Mouse (Mus musculus): ENCODE results near the gene Gm9844. TPM values are rescaled to one million over a fixed set of nuclear protein-coding genes. Genes with fewer than 3 reads are reported as not detected.
"Not testable (repeated sequence)": the region's sequence is repeated elsewhere in the genome, so short reads cannot be mapped to it uniquely, and the experiment has no call there.

The Gm9844 gene
- 8.1 and 21.7 TPM in 2 replicates for polyA plus RNA-seq (2015; fragmentation: Nextera tagmentation; extraction: Ambion mirVana)

DNA sequence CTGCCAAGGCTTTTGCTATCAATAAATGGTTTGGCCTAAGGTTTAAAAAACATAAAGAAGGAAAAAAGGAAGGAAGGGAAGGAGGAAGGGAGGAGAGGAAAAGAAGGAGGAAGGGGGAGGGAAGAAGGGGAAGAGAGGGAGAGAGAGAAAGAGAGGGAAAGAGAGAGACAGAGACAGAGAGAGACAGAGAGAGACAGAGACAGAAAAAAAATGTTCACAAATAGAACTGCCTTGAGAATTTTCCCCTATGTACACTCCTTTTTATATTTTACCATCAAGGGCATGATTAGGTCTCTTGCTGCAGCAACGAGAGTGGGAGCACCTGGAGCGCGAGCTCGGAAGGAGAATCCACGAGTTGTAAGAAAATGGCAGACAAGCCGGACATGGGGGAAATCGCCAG lies at the start of gene Gm9844:
Gene Gm9844 (plus strand): TSS at position 301 of the 400 bp plus-strand sequence.
- WGBS, result 89% methylated on average over 7 of the region's 7 CpGs
- no peaks in the 10 kb centered on the region for H3K36me3 ChIP-seq
- no peak within 1 kb of the TSS for H3K27ac ChIP-seq (replicated peaks)
- no peaks in the 10 kb centered on the region for H3K9me3 ChIP-seq (replicated peaks)
- no peaks in the 10 kb centered on the region for H3K27me3 ChIP-seq
- ATAC-seq (ENCODE audit: insufficient number of reproducible peaks, low FRiP score, low TSS enrichment, low read depth), result no peak
- H3K4me2 ChIP-seq (replicated peaks), result no peak within 1 kb of the TSS
- no peak within 1 kb of the TSS for H3K4me3 ChIP-seq (replicated peaks)
- H3K4me1 ChIP-seq, result no peaks in the 10 kb centered on the region
- no peak within 1 kb of the TSS for H3K9ac ChIP-seq

DNA sequence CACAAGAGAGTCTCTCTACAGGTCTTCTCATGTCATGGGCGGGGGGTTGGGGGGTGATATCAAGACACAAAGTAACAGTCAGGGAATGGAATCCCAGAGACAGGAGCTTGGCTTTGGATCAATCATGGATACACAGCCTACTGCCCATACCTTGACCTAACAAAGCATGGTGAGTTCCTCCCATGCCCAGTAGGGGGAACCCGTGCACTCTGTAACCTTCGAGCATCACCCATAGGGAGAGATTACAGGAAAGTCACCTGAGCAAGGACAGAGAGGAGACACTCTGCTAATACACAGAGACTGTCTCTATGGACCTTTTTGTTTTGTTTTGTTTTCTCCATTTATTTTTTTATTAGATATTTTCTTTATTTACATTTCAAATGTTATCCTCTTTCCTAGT lies 44.5 kb upstream of the Gm9844 start:
- Histone ChIP-seq H3K4me3 (replicated peaks) (no peak overlapping the region), H3K9me3 (replicated peaks) (no peaks in the 10 kb centered on the region), H3K27ac (replicated peaks) (no peak overlapping the region), H3K27me3 (0 out of 2 replicates have a peak, but pooled peaks cover 3% of the 10 kb centered on the region), H3K4me1 (no peaks in the 10 kb centered on the region), H3K9ac (no peak overlapping the region), H3K36me3 (no peaks in the 10 kb centered on the region), H3K4me2 (replicated peaks) (no peak overlapping the region)
- 1% methylated on average over 3 of the region's 3 CpGs for WGBS
- no peak for ATAC-seq (ENCODE audit: insufficient number of reproducible peaks, low FRiP score, low TSS enrichment, low read depth)

DNA sequence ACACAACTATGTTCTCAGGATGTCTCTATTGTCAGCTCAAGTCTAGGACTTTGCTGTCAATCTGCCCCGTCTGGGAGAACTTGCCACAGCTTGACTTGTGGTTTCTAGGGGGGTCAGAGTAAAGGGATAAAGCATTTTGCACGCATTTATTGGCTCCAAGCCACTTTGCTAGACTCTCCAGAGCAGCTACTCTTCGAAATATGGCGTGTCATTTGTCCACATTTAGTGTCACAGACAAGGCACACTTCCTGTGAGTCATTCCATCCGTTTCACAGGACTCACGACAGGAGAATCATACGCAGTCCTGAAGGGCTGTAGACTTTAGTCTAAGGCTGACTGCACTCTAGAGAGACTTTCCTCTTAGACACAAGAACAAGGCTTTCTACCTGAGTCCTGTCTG lies 37.6 kb upstream of the Gm9844 start:
- WGBS, result 50% methylated on average over 7 of the region's 7 CpGs
- no peaks in the 10 kb centered on the region for H3K9me3 ChIP-seq (replicated peaks)
- H3K27me3 ChIP-seq, result no peaks in the 10 kb centered on the region
- H3K4me3 ChIP-seq (replicated peaks), result no peak overlapping the region
- H3K27ac ChIP-seq (replicated peaks), result no peak overlapping the region
- H3K4me2 ChIP-seq (replicated peaks), result no peak overlapping the region
- H3K4me1 ChIP-seq, result no peaks in the 10 kb centered on the region
- no peaks in the 10 kb centered on the region for H3K36me3 ChIP-seq
- no peak overlapping the region for H3K9ac ChIP-seq
- no peak for ATAC-seq (ENCODE audit: insufficient number of reproducible peaks, low FRiP score, low TSS enrichment, low read depth)

DNA sequence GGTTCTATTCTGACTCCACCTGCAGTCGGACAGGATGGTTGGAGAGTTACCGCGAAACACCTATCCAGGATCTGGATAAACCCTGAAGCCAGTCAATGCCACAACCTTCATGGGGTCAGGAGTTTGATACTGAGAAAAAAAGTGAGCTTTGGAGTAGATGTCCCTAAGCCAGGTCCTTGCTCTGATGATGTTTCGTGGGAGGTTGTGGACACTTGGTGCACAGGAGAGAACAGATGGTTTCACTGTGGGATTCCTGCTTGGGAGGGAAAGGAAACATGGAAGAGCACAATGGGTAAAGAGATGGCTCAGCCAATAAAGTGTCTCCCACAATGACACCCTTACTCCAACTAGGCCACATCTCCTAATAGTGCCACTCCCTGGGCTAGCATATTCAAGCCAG lies 34.8 kb upstream of the Gm9844 start:
- H3K27me3 ChIP-seq, result no peaks in the 10 kb centered on the region
- 92% methylated on average over 4 of the region's 4 CpGs for WGBS
- H3K27ac ChIP-seq (replicated peaks), result no peak overlapping the region
- no peak overlapping the region for H3K4me3 ChIP-seq (replicated peaks)
- no peak for ATAC-seq (ENCODE audit: insufficient number of reproducible peaks, low FRiP score, low TSS enrichment, low read depth)
- H3K9ac ChIP-seq, result no peak overlapping the region
- no peaks in the 10 kb centered on the region for H3K36me3 ChIP-seq
- H3K9me3 ChIP-seq (replicated peaks), result no peaks in the 10 kb centered on the region
- H3K4me1 ChIP-seq, result no peaks in the 10 kb centered on the region
- no peak overlapping the region for H3K4me2 ChIP-seq (replicated peaks)

- ATAC-seq (ENCODE audit: insufficient number of reproducible peaks, low FRiP score, low TSS enrichment, low read depth), result not testable (repeated sequence)
- WGBS, result 49% methylated on average over 12 of the region's 13 CpGs
Measured at GRCm38 (mm10) chr7:24838732-24839409, 23.1 kb upstream of the Gm9844 start.

DNA sequence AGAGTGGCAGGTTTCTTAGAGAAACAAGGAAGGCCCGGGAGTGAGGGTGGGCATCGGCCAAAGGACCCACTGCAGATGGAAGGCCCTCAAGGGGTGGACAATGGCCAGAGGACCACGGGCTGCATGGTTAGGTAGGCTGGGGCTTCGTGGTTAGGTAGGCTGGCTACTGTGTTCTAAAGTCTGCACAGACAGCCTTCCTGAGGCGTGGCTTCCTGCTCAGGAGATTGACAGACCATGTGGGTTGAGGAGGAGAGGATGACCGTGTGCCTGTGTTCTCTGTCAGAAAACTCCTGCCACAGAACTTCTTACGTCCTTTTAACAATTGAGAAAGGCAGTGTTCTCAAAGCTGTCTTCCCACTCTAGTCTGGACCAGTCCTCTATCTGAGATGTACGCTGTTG lies 22.6 kb upstream of the Gm9844 start:
- Histone ChIP-seq H3K9me3 (replicated peaks) (no peaks in the 10 kb centered on the region), H3K27me3 (no peaks in the 10 kb centered on the region), H3K9ac (no peak overlapping the region), H3K36me3 (no peaks in the 10 kb centered on the region), H3K4me3 (replicated peaks) (no peak overlapping the region), H3K4me1 (no peaks in the 10 kb centered on the region), H3K4me2 (replicated peaks) (no peak overlapping the region), H3K27ac (replicated peaks) (no peak overlapping the region)
- WGBS, result 64% methylated on average over 8 of the region's 8 CpGs
- no peak for ATAC-seq (ENCODE audit: insufficient number of reproducible peaks, low FRiP score, low TSS enrichment, low read depth)

More at GRCm38 (mm10) chr7:24838732-24839409, 23.1 kb upstream of the Gm9844 start:
- not testable (repeated sequence) for H3K9ac ChIP-seq; H3K9me3 ChIP-seq (replicated peaks); H3K4me3 ChIP-seq (replicated peaks); H3K27ac ChIP-seq (replicated peaks); H3K27me3 ChIP-seq; H3K36me3 ChIP-seq; H3K4me2 ChIP-seq (replicated peaks); H3K4me1 ChIP-seq

DNA sequence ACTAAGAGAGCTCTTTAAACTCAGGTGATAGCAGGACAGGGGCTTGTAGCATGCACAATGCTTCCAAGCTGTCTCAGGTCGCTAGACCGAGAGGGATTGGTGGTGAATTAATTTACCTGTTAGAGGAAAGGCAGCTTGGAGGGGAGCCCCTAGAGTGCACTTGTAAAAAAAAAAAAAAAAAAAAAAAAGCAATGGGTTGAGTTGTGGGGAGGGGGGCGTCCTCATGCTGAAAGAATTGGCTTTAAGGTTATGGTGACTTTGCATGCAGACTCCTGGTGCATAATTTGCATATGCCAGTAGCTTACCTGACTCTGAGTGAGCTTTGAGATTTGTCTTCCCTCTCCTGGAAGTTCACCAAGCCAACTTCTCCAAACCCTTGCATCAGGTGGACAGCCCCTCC lies 21.7 kb upstream of the Gm9844 start:
- Histone ChIP-seq H3K27me3 (no peaks in the 10 kb centered on the region), H3K9ac (no peak overlapping the region), H3K4me2 (replicated peaks) (no peak overlapping the region), H3K36me3 (no peaks in the 10 kb centered on the region), H3K4me3 (replicated peaks) (no peak overlapping the region), H3K4me1 (no peaks in the 10 kb centered on the region), H3K27ac (replicated peaks) (no peak overlapping the region), H3K9me3 (replicated peaks) (no peaks in the 10 kb centered on the region)
- ATAC-seq (ENCODE audit: insufficient number of reproducible peaks, low FRiP score, low TSS enrichment, low read depth), result no peak
- 43% methylated on average over 3 of the region's 3 CpGs for WGBS

GRCm38 (mm10) chr7:24841009-24841408 lies 21.0 kb upstream of the Gm9844 start:
- ATAC-seq (ENCODE audit: insufficient number of reproducible peaks, low FRiP score, low TSS enrichment, low read depth), result no peak
- no peaks in the 10 kb centered on the region for H3K27me3 ChIP-seq
- no peaks in the 10 kb centered on the region for H3K36me3 ChIP-seq
- no peak overlapping the region for H3K9ac ChIP-seq
- no peak overlapping the region for H3K4me3 ChIP-seq (replicated peaks)
- no peaks in the 10 kb centered on the region for H3K4me1 ChIP-seq
- H3K4me2 ChIP-seq (replicated peaks), result no peak overlapping the region
- WGBS, result 73% methylated on average over 4 of the region's 4 CpGs
- H3K9me3 ChIP-seq (replicated peaks), result no peaks in the 10 kb centered on the region
- H3K27ac ChIP-seq (replicated peaks), result no peak overlapping the region

DNA sequence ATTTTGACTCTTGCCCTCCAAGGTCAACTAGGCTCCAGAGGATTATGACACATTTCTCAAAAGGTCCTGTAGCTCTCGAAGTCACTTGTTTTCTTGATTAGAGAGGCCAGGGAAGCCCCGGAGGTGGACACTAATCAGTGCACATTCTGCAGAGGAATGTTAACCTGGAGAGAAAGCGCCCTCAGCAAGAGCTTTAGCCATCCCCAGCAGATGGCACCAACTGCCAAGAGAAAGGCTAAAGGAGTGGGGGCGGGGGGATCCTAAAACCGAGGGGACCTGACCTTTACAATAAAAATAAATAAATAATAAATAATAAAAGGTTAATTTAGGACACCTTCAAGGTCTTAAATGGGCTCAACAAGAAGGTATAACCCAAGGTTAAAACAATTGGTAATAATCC lies 17.9 kb upstream of the Gm9844 start:
- H3K27me3 ChIP-seq, result no peaks in the 10 kb centered on the region
- H3K9me3 ChIP-seq (replicated peaks), result no peaks in the 10 kb centered on the region
- no peak overlapping the region for H3K9ac ChIP-seq
- 34% methylated on average over 5 of the region's 5 CpGs for WGBS
- no peak overlapping the region for H3K4me2 ChIP-seq (replicated peaks)
- H3K27ac ChIP-seq (replicated peaks), result no peak overlapping the region
- no peaks in the 10 kb centered on the region for H3K36me3 ChIP-seq
- ATAC-seq (ENCODE audit: insufficient number of reproducible peaks, low FRiP score, low TSS enrichment, low read depth), result no peak
- no peaks in the 10 kb centered on the region for H3K4me1 ChIP-seq
- H3K4me3 ChIP-seq (replicated peaks), result no peak overlapping the region

- H3K4me2 ChIP-seq (replicated peaks), result no peak overlapping the region
- no peaks in the 10 kb centered on the region for H3K36me3 ChIP-seq
- H3K27me3 ChIP-seq, result no peaks in the 10 kb centered on the region
- ATAC-seq (ENCODE audit: insufficient number of reproducible peaks, low FRiP score, low TSS enrichment, low read depth), result no peak
- H3K4me3 ChIP-seq (replicated peaks), result no peak overlapping the region
- WGBS, result 83% methylated on average over 9 of the region's 9 CpGs
- no peaks in the 10 kb centered on the region for H3K4me1 ChIP-seq
- no peak overlapping the region for H3K27ac ChIP-seq (replicated peaks)
- no peak overlapping the region for H3K9ac ChIP-seq
- H3K9me3 ChIP-seq (replicated peaks), result no peaks in the 10 kb centered on the region
Measured at GRCm38 (mm10) chr7:24845181-24845580, 16.8 kb upstream of the Gm9844 start.

GRCm38 (mm10) chr7:24845713-24846112 lies 16.3 kb upstream of the Gm9844 start:
- Histone ChIP-seq H3K4me2 (replicated peaks) (no peak overlapping the region), H3K4me1 (no peaks in the 10 kb centered on the region), H3K27me3 (no peaks in the 10 kb centered on the region), H3K27ac (replicated peaks) (no peak overlapping the region), H3K9me3 (replicated peaks) (no peaks in the 10 kb centered on the region), H3K9ac (no peak overlapping the region), H3K36me3 (no peaks in the 10 kb centered on the region), H3K4me3 (replicated peaks) (no peak overlapping the region)
- WGBS, result 3% methylated on average over 6 of the region's 6 CpGs
- ATAC-seq (ENCODE audit: insufficient number of reproducible peaks, low FRiP score, low TSS enrichment, low read depth), result no peak

- not testable (repeated sequence) for ATAC-seq (ENCODE audit: insufficient number of reproducible peaks, low FRiP score, low TSS enrichment, low read depth); H3K9ac ChIP-seq; H3K4me3 ChIP-seq (replicated peaks); H3K27ac ChIP-seq (replicated peaks); H3K36me3 ChIP-seq; H3K4me2 ChIP-seq (replicated peaks); H3K27me3 ChIP-seq; H3K9me3 ChIP-seq (replicated peaks); H3K4me1 ChIP-seq
- WGBS, result 54% methylated on average over 2 of the region's 2 CpGs
Measured at GRCm38 (mm10) chr7:24846576-24846975, 15.4 kb upstream of the Gm9844 start.

Measured in embryonic facial prominence, embryonic 15.5 days (tissue).